Mouse (Mus musculus) forebrain, embryonic 16.5 days (tissue): ENCODE data around the gene Def8. TPM values are rescaled to one million over a fixed set of nuclear protein-coding genes. Genes with fewer than 3 reads are reported as not detected.

Experiments
- ATAC-seq: fragments of 200-750 bp; cut with Nextera tagmentation; 2 replicates; pipeline ENCODE4 v1.8.0; 2017; ENCODE audit warnings: mild to moderate bottlenecking, moderate library complexity
- H3K27ac ChIP-seq: fragments of 300-500 bp; sonication (generic); 2 replicates; pipeline ENCODE4 v1.5.1; 2014; ENCODE audit warnings: low read length, control low read depth
- H3K27me3 ChIP-seq: fragments of 300-500 bp; sonication (generic); replicated peaks from 2 replicates; pipeline ENCODE4 v1.6.1; 2014; ENCODE audit warnings: low read length; ENCODE audit not compliant: control insufficient read depth, insufficient read depth
- H3K36me3 ChIP-seq: fragments of 300-500 bp; sonication (generic); 2 replicates; pipeline ENCODE4 v1.6.1; 2014; ENCODE audit not compliant: control insufficient read depth, insufficient read depth
- H3K4me1 ChIP-seq: fragments of 300-500 bp; sonication (generic); replicated peaks from 2 replicates; pipeline ENCODE4 v1.6.1; 2014; ENCODE audit warnings: low read length; ENCODE audit not compliant: control insufficient read depth, insufficient read depth
- H3K4me2 ChIP-seq: fragments of 300-500 bp; sonication (generic); 2 replicates; pipeline ENCODE4 v1.6.1; 2014; ENCODE audit warnings: mild to moderate bottlenecking, low read length, control low read depth
- H3K4me3 ChIP-seq: fragments of 300-500 bp; sonication (generic); replicated peaks from 2 replicates; pipeline ENCODE4 v1.5.1; 2014; ENCODE audit warnings: mild to moderate bottlenecking, low read length, control low read depth
- H3K9ac ChIP-seq: fragments of 300-500 bp; sonication (generic); replicated peaks from 2 replicates; pipeline ENCODE4 v1.6.1; 2014; ENCODE audit warnings: low read depth, low read length, control low read depth
- H3K9me3 ChIP-seq: fragments of 300-500 bp; sonication (generic); 2 replicates; pipeline ENCODE4 v1.6.1; 2016; ENCODE audit warnings: low read length; ENCODE audit not compliant: control insufficient read depth
- WGBS: fragments of 180-500 bp; shearing (Covaris S2); extraction: QIAGEN DNeasy Blood & Tissue Kit; methylation state at CpG from one replicate; pipeline ENCODE4 v1.1.7; 2014; 5-methylcytosine and 5-hydroxymethylcytosine counted together
- polyA plus RNA-seq: library from polyadenylated mRNA; unstranded; fragments of >200 nt; fragmentation: Nextera tagmentation; extraction: Ambion mirVana; gene quantifications from 2 replicates; pipeline ENCODE4 v1.2.1, GENCODE M21; 2015

The Def8 gene
- polyA plus RNA-seq, 1 experiment from 2014 or later = 48.3 TPM

DNA sequence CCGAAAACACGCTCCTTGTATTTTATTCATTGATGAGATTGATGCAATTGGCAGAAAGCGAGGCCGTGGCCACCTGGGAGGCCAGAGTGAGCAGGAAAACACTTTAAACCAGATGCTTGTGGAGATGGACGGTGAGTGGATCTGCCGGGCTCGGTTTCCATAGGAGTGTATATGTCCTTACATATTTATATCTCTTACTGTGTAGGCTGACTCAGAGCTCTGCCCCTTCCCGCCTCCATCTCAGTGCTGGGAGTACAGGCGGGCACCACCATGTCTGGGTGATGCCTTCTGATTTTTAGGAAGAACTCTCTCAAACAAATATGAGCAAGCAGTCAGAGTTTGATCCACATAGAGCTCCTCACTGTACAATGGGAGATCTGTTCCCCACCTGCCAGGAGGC lies 69.6 kb downstream of the Def8 start:
- H3K27me3 ChIP-seq = no peaks in the 10 kb centered on the region
- no peak overlapping the region for H3K4me3 ChIP-seq
- ATAC-seq = no peak
- H3K4me1 ChIP-seq = no peaks in the 10 kb centered on the region
- H3K27ac ChIP-seq = no peak overlapping the region
- H3K36me3 ChIP-seq = peaks cover 64% of the 10 kb centered on the region
- 97% methylated on average over 9 of the region's 9 CpGs for WGBS
- H3K9ac ChIP-seq = no peak overlapping the region
- no peaks in the 10 kb centered on the region for H3K9me3 ChIP-seq
- H3K4me2 ChIP-seq = no peak overlapping the region

DNA sequence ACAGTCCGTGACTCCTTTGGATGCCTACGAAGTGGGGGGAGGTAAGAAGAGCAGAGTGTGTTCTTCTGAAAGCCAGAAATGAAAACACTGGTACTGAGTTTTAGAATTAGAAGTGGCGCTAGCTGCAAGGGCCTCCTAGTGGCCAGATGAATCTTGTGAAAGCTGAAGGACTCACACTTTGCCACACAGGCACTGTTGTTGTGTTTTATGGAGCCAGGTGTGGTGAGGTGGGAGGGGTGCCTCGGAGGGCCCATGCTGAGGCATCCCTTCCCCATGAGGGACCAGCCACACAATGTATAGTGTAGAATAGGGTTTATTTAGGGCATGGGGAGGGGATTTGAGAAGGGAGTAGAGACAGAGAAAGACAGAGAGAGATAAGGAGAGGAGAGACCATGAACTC lies 74.4 kb downstream of the Def8 start:
- Histone ChIP-seq H3K9me3 (no peaks in the 10 kb centered on the region), H3K9ac (no peak overlapping the region), H3K27me3 (no peaks in the 10 kb centered on the region), H3K4me1 (no peaks in the 10 kb centered on the region), H3K36me3 (peaks cover 54% of the 10 kb centered on the region), H3K27ac (no peak overlapping the region), H3K4me3 (no peak overlapping the region), H3K4me2 (no peak overlapping the region)
- 87% methylated on average over 4 of the region's 4 CpGs for WGBS
- ATAC-seq = no peak

DNA sequence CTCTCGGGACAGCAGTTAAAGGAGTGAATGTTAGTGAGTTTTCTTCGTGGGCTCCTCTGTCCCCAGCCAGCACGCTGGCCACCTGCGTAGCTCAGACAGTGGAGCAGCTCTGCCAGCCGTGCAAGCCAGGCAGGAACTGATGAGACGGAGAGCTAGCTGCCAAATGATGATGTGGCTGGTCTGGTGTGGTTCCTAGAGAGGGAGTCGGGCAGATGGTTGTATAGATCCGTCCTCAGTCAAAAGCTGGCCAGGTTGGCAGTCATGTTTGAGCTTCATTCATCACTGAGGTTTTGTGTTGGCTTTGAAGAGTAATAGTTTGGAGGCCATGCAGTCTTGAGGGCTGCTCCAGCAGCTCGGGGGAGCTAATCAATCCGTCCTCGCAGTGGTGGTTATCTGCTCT lies 75.6 kb downstream of the Def8 start:
- H3K4me2 ChIP-seq = no peak overlapping the region
- H3K9me3 ChIP-seq = no peaks in the 10 kb centered on the region
- H3K9ac ChIP-seq = no peak overlapping the region
- 78% methylated on average over 11 of the region's 11 CpGs for WGBS
- no peaks in the 10 kb centered on the region for H3K27me3 ChIP-seq
- peak; percentile 43; the same call in 1 of the 2 replicates for ATAC-seq
- no peaks in the 10 kb centered on the region for H3K4me1 ChIP-seq
- H3K4me3 ChIP-seq = no peak overlapping the region
- H3K36me3 ChIP-seq = peaks cover 57% of the 10 kb centered on the region
- H3K27ac ChIP-seq = no peak overlapping the region

DNA sequence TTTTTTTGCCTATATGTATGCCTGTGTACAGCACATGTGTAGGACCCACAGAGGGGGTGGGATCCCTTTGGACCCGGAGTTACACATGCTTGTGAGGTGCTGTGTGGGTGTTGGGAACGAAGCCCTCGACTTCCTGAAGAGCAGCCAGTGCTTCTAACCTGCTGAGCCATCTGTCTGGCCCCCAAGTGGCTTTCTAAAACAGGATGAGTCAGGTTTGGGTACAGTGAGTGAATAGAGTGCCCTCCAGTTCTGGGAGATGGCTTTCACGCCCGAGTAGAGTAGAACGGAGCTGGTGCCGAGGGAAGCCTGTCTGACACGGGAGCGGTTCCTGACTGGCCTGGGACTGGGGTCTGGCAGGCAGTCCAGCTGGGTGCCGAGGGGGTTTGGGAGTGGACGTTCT lies 76.2 kb downstream of the Def8 start:
- H3K4me1 ChIP-seq = no peaks in the 10 kb centered on the region
- H3K27me3 ChIP-seq = no peaks in the 10 kb centered on the region
- no peaks in the 10 kb centered on the region for H3K9me3 ChIP-seq
- ATAC-seq = no peak
- H3K4me3 ChIP-seq = no peak overlapping the region
- WGBS = 94% methylated on average over 11 of the region's 11 CpGs
- peaks cover 54% of the 10 kb centered on the region for H3K36me3 ChIP-seq
- no peak overlapping the region for H3K9ac ChIP-seq
- no peak overlapping the region for H3K4me2 ChIP-seq
- H3K27ac ChIP-seq = no peak overlapping the region

DNA sequence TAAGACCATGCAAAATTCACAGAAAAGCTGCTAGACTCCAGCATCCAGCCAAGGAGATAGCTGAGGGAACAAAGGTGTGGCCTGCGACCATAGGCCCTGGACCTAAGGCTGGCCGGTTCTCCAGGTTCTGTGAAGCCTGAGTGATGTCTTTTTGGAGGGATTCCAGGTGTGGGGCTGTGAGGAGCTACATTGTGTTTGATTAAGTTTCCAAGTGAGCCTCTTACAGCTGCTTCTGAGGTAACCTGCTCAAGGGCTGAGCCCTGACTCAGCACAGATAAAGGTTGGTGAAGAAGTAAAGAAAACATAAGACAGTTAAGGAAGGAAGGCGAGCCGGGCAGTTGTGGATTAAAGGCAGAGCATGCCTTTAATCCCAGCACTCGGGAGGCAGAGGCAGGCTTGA lies 78.9 kb downstream of the Def8 start:
- H3K27me3 ChIP-seq = no peaks in the 10 kb centered on the region
- H3K9me3 ChIP-seq = no peaks in the 10 kb centered on the region
- no peak for ATAC-seq
- H3K36me3 ChIP-seq = peaks cover 48% of the 10 kb centered on the region
- 95% methylated on average over 5 of the region's 5 CpGs for WGBS
- H3K4me3 ChIP-seq = no peak overlapping the region
- no peak overlapping the region for H3K9ac ChIP-seq
- no peak overlapping the region for H3K27ac ChIP-seq
- H3K4me1 ChIP-seq = no peaks in the 10 kb centered on the region
- no peak overlapping the region for H3K4me2 ChIP-seq

DNA sequence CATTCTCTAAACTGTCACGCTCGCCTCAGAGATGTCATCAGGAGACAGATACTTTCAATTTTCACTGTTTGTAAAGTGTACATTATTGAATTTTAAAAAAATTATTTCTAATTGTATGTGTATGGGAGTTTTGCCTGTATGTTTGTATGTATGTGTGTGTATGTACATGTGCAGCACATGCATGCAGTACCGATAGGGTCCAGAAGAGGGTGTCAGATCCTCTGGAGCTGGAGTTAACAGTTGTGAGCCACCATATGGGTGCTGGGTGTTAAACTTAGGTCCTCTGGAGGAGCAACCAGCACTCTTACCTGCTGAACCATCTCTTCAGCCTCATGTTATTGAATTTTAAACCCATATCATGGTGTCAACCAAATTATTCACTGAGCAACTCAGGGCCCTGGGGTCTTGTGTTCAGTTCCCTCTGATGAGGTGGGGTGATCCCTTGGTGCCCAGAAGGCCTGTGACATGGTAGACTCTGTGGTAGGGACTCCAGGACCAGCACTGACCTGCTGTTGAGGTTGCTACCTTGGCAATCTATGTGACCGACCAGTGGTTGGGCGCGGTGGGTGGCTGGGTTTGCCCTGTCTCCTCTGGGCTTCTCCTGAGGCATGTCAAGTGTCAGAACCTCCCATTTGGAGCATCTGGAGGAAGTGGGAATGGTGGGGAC lies 80.6 kb downstream of the Def8 start:
- Histone ChIP-seq H3K27me3 (no peaks in the 10 kb centered on the region), H3K4me2 (no peak overlapping the region), H3K9ac (no peak overlapping the region), H3K27ac (no peak overlapping the region), H3K36me3 (peaks cover 56% of the 10 kb centered on the region), H3K9me3 (no peaks in the 10 kb centered on the region), H3K4me1 (no peaks in the 10 kb centered on the region), H3K4me3 (no peak overlapping the region)
- ATAC-seq = no peak
- 99% methylated on average over 6 of the region's 6 CpGs for WGBS

DNA sequence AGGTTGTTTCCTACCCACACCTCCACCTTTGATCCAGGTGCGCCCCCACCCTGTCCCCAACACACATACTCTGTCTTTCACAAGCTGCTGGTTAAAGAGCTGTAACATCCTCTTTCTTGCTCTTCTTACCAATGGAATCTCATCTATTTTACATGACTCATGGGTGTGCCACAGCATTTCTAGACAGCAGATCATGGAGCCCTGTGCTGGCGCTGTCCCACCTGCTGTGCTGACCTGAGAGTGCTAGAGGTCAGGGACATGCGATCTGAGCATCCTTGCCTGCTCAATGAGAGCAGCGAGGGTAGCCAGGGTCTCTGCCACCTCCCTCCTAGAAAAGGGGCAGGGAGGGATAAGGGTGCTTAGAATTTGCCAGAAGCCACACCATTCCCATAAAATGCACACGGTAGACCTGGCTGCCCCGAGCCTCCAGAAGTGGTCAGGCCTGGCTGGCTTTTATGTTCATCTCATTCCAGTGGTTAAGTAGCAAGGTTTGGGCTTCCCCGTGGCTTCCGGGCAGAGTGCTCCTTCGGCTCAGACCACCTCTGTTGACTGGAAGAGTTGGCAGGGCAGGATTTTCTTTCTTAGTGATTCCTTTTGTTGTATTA lies 81.4 kb downstream of the Def8 start:
- Histone ChIP-seq H3K4me2 (no peak overlapping the region), H3K4me1 (no peaks in the 10 kb centered on the region), H3K9ac (no peak overlapping the region), H3K27ac (no peak overlapping the region), H3K36me3 (peaks cover 58% of the 10 kb centered on the region), H3K4me3 (no peak overlapping the region), H3K27me3 (no peaks in the 10 kb centered on the region), H3K9me3 (no peaks in the 10 kb centered on the region)
- 94% methylated on average over 9 of the region's 9 CpGs for WGBS
- no peak for ATAC-seq

DNA sequence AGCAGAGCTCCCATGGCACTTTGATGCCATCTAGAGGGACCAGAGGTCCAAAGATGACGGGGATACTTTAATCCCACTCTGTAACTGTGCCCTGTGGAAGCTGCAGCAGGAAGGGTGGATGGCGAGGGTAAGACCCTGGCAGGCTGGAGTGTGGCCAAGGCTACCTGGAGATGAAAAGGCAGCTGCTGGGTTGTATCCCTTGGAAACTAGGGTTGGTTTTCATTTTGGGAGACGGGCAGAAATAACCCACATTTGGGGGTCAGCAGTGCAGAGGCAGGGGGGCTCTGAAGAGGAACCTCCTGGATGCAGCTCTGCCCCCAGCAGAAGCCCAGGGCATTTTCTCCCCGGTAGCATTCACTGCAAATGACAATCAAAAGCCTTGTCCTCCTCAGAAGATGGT lies 81.9 kb downstream of the Def8 start:
- Histone ChIP-seq H3K4me3 (no peak overlapping the region), H3K27me3 (no peaks in the 10 kb centered on the region), H3K4me2 (no peak overlapping the region), H3K9ac (no peak overlapping the region), H3K27ac (no peak overlapping the region), H3K9me3 (no peaks in the 10 kb centered on the region), H3K36me3 (peaks cover 58% of the 10 kb centered on the region), H3K4me1 (no peaks in the 10 kb centered on the region)
- no peak for ATAC-seq
- 88% methylated on average over 4 of the region's 4 CpGs for WGBS

DNA sequence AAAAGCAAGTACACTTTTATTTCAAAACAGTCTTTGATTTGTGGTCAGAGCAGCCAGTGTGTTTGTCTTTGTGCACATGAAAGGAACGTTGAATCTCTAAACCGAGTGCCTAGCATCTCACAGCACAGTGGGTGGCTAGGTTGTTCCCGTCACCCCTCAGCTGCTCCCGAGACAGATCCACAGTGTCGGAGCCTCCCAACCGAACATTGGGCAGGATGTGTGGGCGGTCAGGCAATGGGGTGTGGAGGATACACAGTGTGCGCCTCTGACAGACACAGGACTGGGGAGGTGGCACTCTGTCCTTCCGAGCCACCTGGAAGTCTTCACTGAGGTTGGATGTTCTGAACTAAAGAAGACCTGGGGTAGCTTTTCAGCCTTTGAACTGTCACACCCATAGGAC lies 82.4 kb downstream of the Def8 start:
- no peaks in the 10 kb centered on the region for H3K4me1 ChIP-seq
- peaks cover 58% of the 10 kb centered on the region for H3K36me3 ChIP-seq
- no peak overlapping the region for H3K4me2 ChIP-seq
- H3K27me3 ChIP-seq = no peaks in the 10 kb centered on the region
- no peak overlapping the region for H3K4me3 ChIP-seq
- no peak overlapping the region for H3K27ac ChIP-seq
- ATAC-seq = no peak
- WGBS = 90% methylated on average over 9 of the region's 9 CpGs
- H3K9me3 ChIP-seq = no peaks in the 10 kb centered on the region
- no peak overlapping the region for H3K9ac ChIP-seq

DNA sequence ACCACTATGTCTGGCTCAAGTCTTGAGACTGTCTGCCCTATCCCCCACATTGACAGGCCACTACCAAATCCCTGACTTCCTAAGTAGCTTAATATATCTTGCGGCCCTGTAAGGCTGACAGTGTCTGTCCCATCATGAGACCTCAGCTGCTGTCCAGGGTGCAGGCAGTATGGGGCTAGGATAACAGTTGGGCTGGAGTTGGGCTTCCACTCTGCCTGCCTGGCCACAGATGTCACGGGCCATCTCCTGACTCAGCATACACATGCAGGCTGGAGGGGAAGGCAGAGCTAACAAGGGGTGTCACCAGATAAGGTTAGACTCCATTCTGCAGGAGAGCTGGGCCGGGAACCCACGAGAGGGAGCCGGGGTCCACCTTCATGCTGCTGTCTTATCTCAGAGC lies 83.8 kb downstream of the Def8 start:
- Histone ChIP-seq H3K36me3 (peaks cover 46% of the 10 kb centered on the region), H3K9me3 (no peaks in the 10 kb centered on the region), H3K4me2 (no peak overlapping the region), H3K4me3 (no peak overlapping the region), H3K4me1 (no peaks in the 10 kb centered on the region), H3K27ac (no peak overlapping the region), H3K9ac (no peak overlapping the region), H3K27me3 (no peaks in the 10 kb centered on the region)
- WGBS = 94% methylated on average over 5 of the region's 5 CpGs
- no peak for ATAC-seq
